Mouse (Mus musculus): Measurements from ENCODE around the gene Ccdc115.

DNA sequence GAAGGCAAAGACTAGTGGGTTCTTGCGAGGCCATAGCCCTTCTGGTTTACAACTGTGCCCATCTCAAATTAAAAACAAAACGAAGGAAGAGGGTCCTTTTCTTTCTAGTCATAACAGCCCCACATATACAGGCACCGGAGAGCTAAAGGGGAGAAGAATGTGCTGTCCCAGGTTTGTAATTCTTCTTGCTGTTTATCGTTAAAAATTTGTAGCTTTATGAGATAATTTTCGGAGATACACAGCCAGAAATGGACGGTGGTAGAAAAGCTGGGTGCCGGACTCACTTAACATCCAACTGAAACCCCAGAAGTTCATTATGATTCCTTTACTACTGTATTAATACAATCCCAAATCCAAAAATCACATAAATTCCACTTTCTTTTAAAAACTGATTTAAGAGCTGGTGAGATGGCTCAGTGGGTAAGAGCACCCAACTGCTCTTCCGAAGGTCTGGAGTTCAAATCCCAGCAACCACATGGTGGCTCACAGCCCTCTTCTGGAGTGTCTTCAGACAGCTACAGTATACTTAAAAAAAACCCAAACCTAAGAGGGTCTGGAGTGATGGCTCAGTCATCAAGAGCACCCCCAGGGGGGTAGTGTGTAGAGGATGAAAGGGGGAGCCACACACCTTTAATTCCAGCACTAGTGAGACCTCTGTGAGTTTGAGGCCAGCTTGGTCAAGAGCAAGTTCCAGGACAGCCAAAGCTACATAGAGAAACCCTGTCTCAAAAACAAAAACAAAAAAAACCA, 3.9 kb downstream of the Ccdc115 start:
- TF ChIP-seq CTCF (IDR thresholded peaks at IDR 0.05; ENCODE audit: control insufficient read depth, insufficient read depth, insufficient replicate concordance, low read depth, low read length) (no peak), POLR2A (IDR thresholded peaks at IDR 0.05; ENCODE audit: control insufficient read depth, low read depth, low read length) (no peak)
